ENCODE assay signal across 18 mouse cellular contexts in the genomic region with DNA sequence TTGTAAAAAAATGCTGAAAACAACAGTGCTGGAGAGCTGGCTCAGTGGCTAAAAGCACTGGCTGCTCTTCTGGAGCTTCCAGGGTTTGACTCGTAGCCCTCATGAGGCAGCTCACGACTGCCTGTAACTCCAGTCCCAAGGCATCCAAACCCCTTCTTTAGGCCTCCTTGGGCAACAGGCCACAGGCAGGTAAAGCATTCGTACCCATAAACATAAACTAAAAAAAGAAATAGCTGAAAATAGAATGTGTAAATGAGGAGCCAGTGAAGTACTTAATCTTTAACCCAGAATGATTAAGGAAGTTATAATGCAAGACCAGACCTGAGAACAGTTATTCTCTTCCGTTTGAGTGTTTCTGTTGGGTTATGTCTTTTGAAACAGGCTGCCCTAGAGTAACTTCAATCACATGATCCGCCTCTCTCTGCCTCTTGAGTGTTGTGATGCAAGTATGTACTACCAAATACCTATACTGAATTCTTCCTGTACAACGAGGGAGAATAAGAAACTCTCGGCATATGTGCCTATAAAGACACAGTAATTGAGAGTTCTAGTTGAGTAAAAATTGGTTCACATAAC. TPM values are rescaled to one million over a fixed set of nuclear protein-coding genes. Genes with fewer than 3 reads are reported as not detected.
DNase-seq lines count a peak whose midpoint lies in the region; ATAC-seq and TF ChIP-seq lines count a peak whose summit lies in the region.
"Had no signal": no experiment of that assay in that cellular context is flagged by ENCODE, and none has a peak within 500 bp of the region (broad histone marks: within the 10 kb centered on the region; RNA-seq: fewer than 3 reads in every experiment).

No protein-coding gene starts in this region.

- H3K9ac ChIP-seq in kidney, embryonic 14.5 days (ENCODE audit: low read depth, low read length): no peak overlapping the region
- H3K9ac ChIP-seq: embryonic facial prominence, embryonic 15.5 days; forebrain, embryonic 13.5 days; heart, embryonic 15.5 days; lung, embryonic 15.5 days had no signal

- ATAC-seq in kidney, embryonic 14.5 days (ENCODE audit: low FRiP score, low TSS enrichment): no peak
- ATAC-seq in Patski: peak; percentile 94
- ATAC-seq in megakaryocyte, adult 5-6 weeks (ENCODE audit: poor library complexity, severe bottlenecking): peak; percentile 88
- ATAC-seq: forebrain, embryonic 13.5 days had no signal

- H3K27me3 ChIP-seq in kidney, embryonic 14.5 days (ENCODE audit: control insufficient read depth, insufficient read depth, low read length): no peaks in the 10 kb centered on the region
- no peaks in the 10 kb centered on the region for H3K27me3 ChIP-seq in Patski
- H3K27me3 ChIP-seq: embryonic facial prominence, embryonic 15.5 days; forebrain, embryonic 13.5 days; heart, embryonic 15.5 days; lung, embryonic 15.5 days had no signal

- no peaks in the 10 kb centered on the region for H3K36me3 ChIP-seq in kidney, embryonic 14.5 days (ENCODE audit: control insufficient read depth, insufficient read depth, low read length)
- H3K36me3 ChIP-seq: embryonic facial prominence, embryonic 15.5 days; heart, embryonic 15.5 days; lung, embryonic 15.5 days had no signal

- peak; percentile 68 for DNase-seq in kidney, adult 11 months
- DNase-seq in Patski (ENCODE audit: low read depth, low spot score): no peak
- peak; percentile 59 to 76 for DNase-seq in kidney, adult 8-10 months
- no peak for DNase-seq in neural tube, embryonic 10.5 days (ENCODE audit: extremely low spot score, low spot score)
- DNase-seq in right cerebral cortex, postnatal 10 days (ENCODE audit: low spot score in 2 of 2): no peak
- DNase-seq in ovary, postnatal 10 days (ENCODE audit: low spot score): no peak
- DNase-seq: cerebellum, postnatal 36 days; gastrocnemius, postnatal 10 days; layer of hippocampus, adult 9-11 months; midbrain, embryonic 14.5 days; right cerebral cortex, postnatal 25 days; thymus, postnatal 25 days had no signal

- in situ Hi-C loops in Patski (cut with MboI; ENCODE audit: low pct_unique_long_range_greater_than_20kb): no loop called here

- no peak for TF ChIP-seq CTCF in Patski (IDR thresholded peaks at IDR 0.05)

- no peak overlapping the region for H3K4me2 ChIP-seq in kidney, embryonic 14.5 days (replicated peaks; ENCODE audit: low read depth, low read length)
- H3K4me2 ChIP-seq: embryonic facial prominence, embryonic 15.5 days; forebrain, embryonic 13.5 days; heart, embryonic 15.5 days; lung, embryonic 15.5 days had no signal

- no peak overlapping the region for H3K4me3 ChIP-seq in kidney, embryonic 14.5 days (ENCODE audit: low read length)
- H3K4me3 ChIP-seq: embryonic facial prominence, embryonic 15.5 days; forebrain, embryonic 13.5 days; heart, embryonic 15.5 days; lung, embryonic 15.5 days had no signal

- no peak overlapping the region for H3K27ac ChIP-seq in kidney, embryonic 14.5 days (ENCODE audit: low read depth, low read length)
- H3K27ac ChIP-seq: embryonic facial prominence, embryonic 15.5 days; forebrain, embryonic 13.5 days; heart, embryonic 15.5 days; lung, embryonic 15.5 days had no signal

- POLR2A ChIA-PET in Patski (lab: Charles Lee): interaction anchor here (0.7 kb wide), 1 partner anchor 10 kb away, joined by 3 read pairs; no protein-coding TSS in a partner anchor

- H3K9me3 ChIP-seq in kidney, embryonic 14.5 days (ENCODE audit: control insufficient read depth, low read length): no peaks in the 10 kb centered on the region
- H3K9me3 ChIP-seq: embryonic facial prominence, embryonic 15.5 days; forebrain, embryonic 13.5 days; heart, embryonic 15.5 days; lung, embryonic 15.5 days had no signal

- CTCF ChIA-PET in Patski (lab: Charles Lee): interaction anchor here (0.8 to 1.4 kb wide), 2 partner anchors 12 to 28 kb away, joined by 3 read pairs; no protein-coding TSS in a partner anchor

- no peaks in the 10 kb centered on the region; the same call in 1 of the 2 replicates for H3K4me1 ChIP-seq in kidney, embryonic 14.5 days (ENCODE audit: control insufficient read depth, insufficient read depth, low read length)
- H3K4me1 ChIP-seq: lung, embryonic 15.5 days had no signal

- WGBS in kidney, embryonic 14.5 days: 80% methylated on average over 7 of the region's 7 CpGs

RNA-seq across cellular contexts. Expression of a gene that starts 53.2 kb away (rescaled TPM):
- polyA plus RNA-seq in kidney, embryonic 14.5 days (2014; fragmentation: Nextera tagmentation; extraction: Ambion mirVana): 15.2 and 19.7 TPM in 2 replicates
- polyA plus RNA-seq in Patski (2021): 42.8 TPM
- 92.0 and 102 TPM in 2 replicates for total RNA-seq in megakaryocyte, adult 5-6 weeks (2015)
- 62.3 and 71.4 TPM in 2 replicates for total RNA-seq in megakaryocyte, adult 5-6 weeks (2017)

Comparison
In these comparisons a context has a peak if more than half of its experiments do, and no peak if none do; other contexts are left out.
1. DNase-seq: peak in kidney, adult 11 months (single experiment) and kidney, adult 8-10 months (2 of 2); none in Patski (single experiment), neural tube, embryonic 10.5 days (single experiment), right cerebral cortex, postnatal 10 days (0 of 2) and ovary, postnatal 10 days (single experiment).